Mouse (Mus musculus): Measurements from ENCODE around the gene Map10. TPM values are rescaled to one million over a fixed set of nuclear protein-coding genes. Genes with fewer than 3 reads are reported as not detected.
A peak's percentile ranks its signal among the peaks of the same experiment; 100 is the strongest.

Map10 gene
- polyA plus RNA-seq, 1 experiment from 2014 or later: 6.7 TPM

DNA sequence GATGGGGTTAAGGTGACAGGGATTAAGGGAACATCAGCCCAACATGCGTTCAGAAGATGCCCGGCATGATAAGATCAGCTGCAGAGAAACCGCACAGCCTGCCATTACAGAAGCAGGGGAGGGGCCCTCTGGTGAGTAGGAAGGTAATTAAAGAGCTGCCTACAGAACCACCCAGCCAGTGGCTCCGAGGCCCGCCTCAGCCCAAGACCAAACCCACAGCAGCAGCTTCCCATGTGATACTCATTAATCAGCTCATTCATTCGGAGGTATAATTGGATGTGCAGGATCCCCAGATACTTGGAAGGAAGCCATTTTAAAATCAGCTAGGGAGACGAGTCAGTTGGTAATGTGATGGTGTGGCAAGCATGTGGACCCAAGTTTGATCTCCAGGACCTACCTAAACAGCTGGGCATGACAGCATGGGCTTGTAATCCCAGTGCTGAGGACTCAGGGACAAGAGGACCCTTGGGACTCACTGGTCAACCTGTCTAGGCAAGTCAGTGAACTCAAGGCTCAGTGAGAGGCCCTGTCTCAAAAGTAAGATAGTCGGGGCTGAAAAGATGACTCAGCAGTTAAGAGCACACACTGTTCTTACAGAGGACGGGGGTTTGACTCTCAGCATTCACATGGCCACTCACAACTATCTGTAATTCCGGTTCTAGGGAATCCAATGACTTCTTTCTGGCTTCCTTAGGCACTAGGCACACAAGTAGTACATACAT is 23.7 kb upstream of the Map10 start:
- peak; percentile 66; the same call in 1 of the 2 replicates for ATAC-seq (ENCODE audit: low read depth)

DNA sequence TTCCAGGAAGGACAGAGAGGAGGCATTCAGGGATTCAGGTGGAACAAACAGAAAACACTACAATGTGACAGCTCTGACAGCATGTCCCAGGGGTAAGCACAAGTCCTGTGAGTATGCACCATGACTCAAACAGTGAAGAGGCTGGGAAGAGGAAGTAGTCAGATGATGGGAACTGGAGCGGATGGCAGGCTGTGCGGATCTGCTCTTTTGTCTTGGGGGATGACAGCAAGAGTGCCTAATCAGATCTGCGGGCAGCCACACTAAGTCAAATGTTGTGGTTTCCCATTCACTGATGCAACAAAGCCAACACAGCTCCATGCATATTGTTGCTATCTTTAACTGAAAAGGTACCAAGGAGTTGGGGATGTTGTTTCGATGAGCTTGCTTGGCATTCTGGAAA is 20.2 kb upstream of the Map10 start:
- 63% methylated on average over 4 of the region's 4 CpGs for WGBS
- peaks cover 4% of the 10 kb centered on the region; the same call in 1 of the 2 replicates for H3K4me1 ChIP-seq (ENCODE audit: control insufficient read depth, insufficient read depth, low read length)
- H3K4me3 ChIP-seq (ENCODE audit: low read depth, low read length): no peak overlapping the region
- no peaks in the 10 kb centered on the region for H3K9me3 ChIP-seq (ENCODE audit: control insufficient read depth, low read length)
- DNase-seq (ENCODE audit: low spot score) (no peak), ATAC-seq (ENCODE audit: low read depth) (no peak)
- H3K4me2 ChIP-seq (ENCODE audit: low read depth, low read length): no peak overlapping the region
- no peaks in the 10 kb centered on the region for H3K36me3 ChIP-seq (ENCODE audit: control insufficient read depth, insufficient read depth, low read length)
- no peaks in the 10 kb centered on the region for H3K27me3 ChIP-seq (replicated peaks; ENCODE audit: control insufficient read depth, insufficient read depth, low read length)
- H3K27ac ChIP-seq (replicated peaks; ENCODE audit: low read depth, low read length): no peak overlapping the region
- H3K9ac ChIP-seq (ENCODE audit: low read depth, low read length): no peak overlapping the region

More for the DNA sequence above, 23.7 kb upstream of the Map10 start:
- no peak overlapping the region for H3K27ac ChIP-seq (replicated peaks; ENCODE audit: low read depth, low read length)
- WGBS: 55% methylated on average over 10 of the region's 10 CpGs
- peak; percentile 52 for DNase-seq (ENCODE audit: low spot score)
- H3K9ac ChIP-seq (ENCODE audit: low read depth, low read length): no peak overlapping the region
- no peaks in the 10 kb centered on the region for H3K36me3 ChIP-seq (ENCODE audit: control insufficient read depth, insufficient read depth, low read length)
- H3K9me3 ChIP-seq (ENCODE audit: control insufficient read depth, low read length): no peaks in the 10 kb centered on the region
- H3K27me3 ChIP-seq (replicated peaks; ENCODE audit: control insufficient read depth, insufficient read depth, low read length): no peaks in the 10 kb centered on the region
- H3K4me2 ChIP-seq (ENCODE audit: low read depth, low read length): no peak overlapping the region
- peaks cover 7% of the 10 kb centered on the region; the same call in 1 of the 2 replicates for H3K4me1 ChIP-seq (ENCODE audit: control insufficient read depth, insufficient read depth, low read length)
- no peak overlapping the region for H3K4me3 ChIP-seq (ENCODE audit: low read depth, low read length)

- WGBS: 94% methylated on average over 2 of the region's 2 CpGs
- H3K27ac ChIP-seq (replicated peaks; ENCODE audit: low read depth, low read length): no peak overlapping the region
- no peaks in the 10 kb centered on the region for H3K9me3 ChIP-seq (ENCODE audit: control insufficient read depth, low read length)
- H3K27me3 ChIP-seq (replicated peaks; ENCODE audit: control insufficient read depth, insufficient read depth, low read length): no peaks in the 10 kb centered on the region
- H3K4me2 ChIP-seq (ENCODE audit: low read depth, low read length): no peak overlapping the region
- H3K9ac ChIP-seq (ENCODE audit: low read depth, low read length): no peak overlapping the region
- H3K36me3 ChIP-seq (ENCODE audit: control insufficient read depth, insufficient read depth, low read length): no peaks in the 10 kb centered on the region
- no peak overlapping the region for H3K4me3 ChIP-seq (ENCODE audit: low read depth, low read length)
- H3K4me1 ChIP-seq (ENCODE audit: control insufficient read depth, insufficient read depth, low read length): peaks cover 4% of the 10 kb centered on the region; the same call in 1 of the 2 replicates
- DNase-seq (ENCODE audit: low spot score) (no peak), ATAC-seq (ENCODE audit: low read depth) (no peak)
These were observed 14.8 kb upstream of the Map10 start for GRCm38 (mm10) chr8:125654821-125655220.

- no peak for DNase-seq (ENCODE audit: low spot score)
- no peak for ATAC-seq (ENCODE audit: low read depth)
- H3K9me3 ChIP-seq (ENCODE audit: control insufficient read depth, low read length): no peaks in the 10 kb centered on the region
- no peak overlapping the region for H3K9ac ChIP-seq (ENCODE audit: low read depth, low read length)
- no peak overlapping the region for H3K27ac ChIP-seq (replicated peaks; ENCODE audit: low read depth, low read length)
- WGBS: 78% methylated on average over 5 of the region's 5 CpGs
- no peak overlapping the region for H3K4me2 ChIP-seq (ENCODE audit: low read depth, low read length)
- no peaks in the 10 kb centered on the region for H3K36me3 ChIP-seq (ENCODE audit: control insufficient read depth, insufficient read depth, low read length)
- no peaks in the 10 kb centered on the region for H3K27me3 ChIP-seq (replicated peaks; ENCODE audit: control insufficient read depth, insufficient read depth, low read length)
- H3K4me1 ChIP-seq (ENCODE audit: control insufficient read depth, insufficient read depth, low read length): no peaks in the 10 kb centered on the region; the same call in 1 of the 2 replicates
- H3K4me3 ChIP-seq (ENCODE audit: low read depth, low read length): no peak overlapping the region
These were observed 11.1 kb upstream of the Map10 start for GRCm38 (mm10) chr8:125658508-125658907.

DNA sequence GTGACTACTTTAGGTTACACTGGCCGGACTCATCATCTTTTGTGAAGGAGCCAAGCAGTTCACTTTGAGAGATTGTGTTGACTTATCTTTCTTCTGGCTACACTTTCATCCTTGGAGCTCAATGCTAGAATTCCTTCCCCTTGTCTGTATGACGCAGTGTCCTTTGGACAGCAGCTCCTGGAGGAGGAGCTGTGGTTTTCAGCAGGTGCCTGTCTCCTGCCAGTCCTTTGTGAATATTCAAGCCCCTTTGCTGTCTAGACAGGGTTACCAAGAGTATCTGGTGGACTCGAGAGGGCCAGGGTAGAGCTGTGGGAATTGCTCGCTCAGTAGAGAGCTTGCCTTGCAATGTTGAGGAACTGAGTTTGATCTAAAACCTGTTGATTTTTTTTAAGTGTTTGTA is 10.7 kb upstream of the Map10 start:
- no peaks in the 10 kb centered on the region for H3K4me1 ChIP-seq (ENCODE audit: control insufficient read depth, insufficient read depth, low read length)
- no peak overlapping the region for H3K4me2 ChIP-seq (ENCODE audit: low read depth, low read length)
- no peak overlapping the region for H3K9ac ChIP-seq (ENCODE audit: low read depth, low read length)
- H3K36me3 ChIP-seq (ENCODE audit: control insufficient read depth, insufficient read depth, low read length): no peaks in the 10 kb centered on the region
- no peak for DNase-seq (ENCODE audit: low spot score)
- H3K27ac ChIP-seq (replicated peaks; ENCODE audit: low read depth, low read length): no peak overlapping the region
- no peak overlapping the region for H3K4me3 ChIP-seq (ENCODE audit: low read depth, low read length)
- WGBS: 78% methylated on average over 4 of the region's 4 CpGs
- H3K27me3 ChIP-seq (replicated peaks; ENCODE audit: control insufficient read depth, insufficient read depth, low read length): no peaks in the 10 kb centered on the region
- H3K9me3 ChIP-seq (ENCODE audit: control insufficient read depth, low read length): no peaks in the 10 kb centered on the region
- no peak for ATAC-seq (ENCODE audit: low read depth)

DNA sequence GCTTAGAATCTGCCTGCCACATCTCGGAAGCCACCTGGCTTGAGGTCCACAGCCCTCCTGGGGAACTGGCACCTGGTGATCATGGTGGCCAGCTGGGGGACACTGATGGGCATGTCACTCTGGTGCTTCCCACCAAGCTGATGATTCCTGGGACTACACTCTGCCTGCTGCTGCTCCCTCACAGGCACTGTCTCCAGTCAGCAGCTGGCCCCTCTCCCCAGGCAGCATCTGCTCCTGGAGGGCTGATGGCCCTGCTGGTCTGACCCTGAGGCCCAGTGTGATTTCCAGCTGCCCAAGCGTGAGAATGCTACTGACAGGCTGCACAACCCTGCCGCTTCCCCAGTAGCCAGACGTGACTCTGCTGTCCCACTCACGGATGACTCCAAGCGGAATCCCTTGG is 9.2 kb upstream of the Map10 start:
- ATAC-seq (ENCODE audit: low read depth) (peak; percentile 63; the same call in 1 of the 2 replicates), DNase-seq (ENCODE audit: low spot score) (no peak)
- H3K27me3 ChIP-seq (replicated peaks; ENCODE audit: control insufficient read depth, insufficient read depth, low read length): no peaks in the 10 kb centered on the region
- no peaks in the 10 kb centered on the region for H3K36me3 ChIP-seq (ENCODE audit: control insufficient read depth, insufficient read depth, low read length)
- no peaks in the 10 kb centered on the region for H3K4me1 ChIP-seq (ENCODE audit: control insufficient read depth, insufficient read depth, low read length)
- H3K4me3 ChIP-seq (ENCODE audit: low read depth, low read length): no peak overlapping the region
- no peaks in the 10 kb centered on the region for H3K9me3 ChIP-seq (ENCODE audit: control insufficient read depth, low read length)
- no peak overlapping the region for H3K27ac ChIP-seq (replicated peaks; ENCODE audit: low read depth, low read length)
- WGBS: 84% methylated on average over 6 of the region's 6 CpGs
- no peak overlapping the region for H3K4me2 ChIP-seq (ENCODE audit: low read depth, low read length)
- H3K9ac ChIP-seq (ENCODE audit: low read depth, low read length): no peak overlapping the region

DNA sequence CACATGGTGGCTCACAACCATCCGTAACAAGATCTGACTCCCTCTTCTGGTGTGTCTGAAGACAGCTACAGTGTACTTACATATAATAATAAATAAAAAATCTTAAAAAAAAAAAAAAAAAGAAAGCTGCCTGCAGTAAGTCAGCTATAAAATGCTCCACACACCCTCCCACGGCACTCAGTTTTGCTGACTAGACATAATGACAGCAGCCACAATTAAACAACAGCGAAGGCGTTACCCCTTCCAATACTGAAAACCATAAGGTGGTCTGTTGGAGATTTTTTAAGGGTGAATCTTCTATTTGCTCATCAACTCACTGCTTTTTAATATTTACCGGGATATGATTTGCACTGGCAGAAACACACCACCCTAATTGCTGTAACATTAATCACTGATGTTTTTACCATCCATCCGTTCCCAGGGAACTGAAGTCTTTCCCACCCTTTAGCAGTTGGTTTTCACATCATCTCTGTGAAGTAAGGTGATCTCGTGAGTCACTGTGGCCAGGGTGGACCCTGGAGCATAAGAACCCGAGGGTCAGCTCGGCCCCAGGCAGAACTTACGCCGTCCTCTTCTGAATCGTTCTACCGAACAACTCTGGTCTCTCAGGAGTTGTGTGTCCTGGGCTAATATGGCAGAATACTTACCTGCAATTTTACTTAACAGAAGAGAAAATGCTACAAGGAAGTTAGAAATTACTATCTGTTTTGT is 7.5 kb upstream of the Map10 start:
- Histone ChIP-seq H3K27me3 (replicated peaks; ENCODE audit: control insufficient read depth, insufficient read depth, low read length) (no peaks in the 10 kb centered on the region), H3K9ac (ENCODE audit: low read depth, low read length) (no peak overlapping the region), H3K4me3 (ENCODE audit: low read depth, low read length) (no peak overlapping the region), H3K36me3 (ENCODE audit: control insufficient read depth, insufficient read depth, low read length) (no peaks in the 10 kb centered on the region), H3K9me3 (ENCODE audit: control insufficient read depth, low read length) (no peaks in the 10 kb centered on the region), H3K4me2 (ENCODE audit: low read depth, low read length) (no peak overlapping the region), H3K4me1 (ENCODE audit: control insufficient read depth, insufficient read depth, low read length) (no peaks in the 10 kb centered on the region), H3K27ac (replicated peaks; ENCODE audit: low read depth, low read length) (no peak overlapping the region)
- ATAC-seq (ENCODE audit: low read depth) (no peak), DNase-seq (ENCODE audit: low spot score) (no peak)
- WGBS: 71% methylated on average over 12 of the region's 13 CpGs

- H3K9me3 ChIP-seq (ENCODE audit: control insufficient read depth, low read length): no peaks in the 10 kb centered on the region
- H3K36me3 ChIP-seq (ENCODE audit: control insufficient read depth, insufficient read depth, low read length): no peaks in the 10 kb centered on the region
- H3K27me3 ChIP-seq (replicated peaks; ENCODE audit: control insufficient read depth, insufficient read depth, low read length): no peaks in the 10 kb centered on the region
- no peak overlapping the region for H3K4me3 ChIP-seq (ENCODE audit: low read depth, low read length)
- 55% methylated on average over 6 of the region's 6 CpGs for WGBS
- no peak overlapping the region for H3K27ac ChIP-seq (replicated peaks; ENCODE audit: low read depth, low read length)
- ATAC-seq (ENCODE audit: low read depth): peak; percentile 35
- no peak overlapping the region for H3K4me2 ChIP-seq (ENCODE audit: low read depth, low read length)
- DNase-seq (ENCODE audit: low spot score): no peak
- no peak overlapping the region for H3K9ac ChIP-seq (ENCODE audit: low read depth, low read length)
- H3K4me1 ChIP-seq (ENCODE audit: control insufficient read depth, insufficient read depth, low read length): no peaks in the 10 kb centered on the region
These were observed 7.0 kb upstream of the Map10 start for GRCm38 (mm10) chr8:125662669-125663048.

Data from embryonic facial prominence, embryonic 14.5 days (tissue).